Mouse (Mus musculus) liver, embryonic 14.5 days (tissue): ENCODE measurements around the gene Cops7a.

Source experiments
- CTCF ChIP-seq: IDR thresholded peaks from 2 replicates; pipeline ENCODE4 v1.5.1; 2016; ENCODE audit warnings: antibody characterized with exemption, low read depth, control low read depth
- EP300 ChIP-seq: IDR thresholded peaks from 2 replicates; pipeline ENCODE4 v1.6.1; 2016; ENCODE audit warnings: antibody characterized with exemption, low read depth

GRCm38 (mm10) chr6:125003706-125004105 is 38.4 kb upstream of the Cops7a start:
- TF ChIP-seq CTCF = no peak
- TF ChIP-seq EP300 = no peak
